Mouse (Mus musculus): ENCODE data around the gene Ttc34. TPM values are rescaled to one million over a fixed set of nuclear protein-coding genes. Genes with fewer than 3 reads are reported as not detected.

Gene Ttc34
- polyA plus RNA-seq, 1 experiment = not detected

DNA sequence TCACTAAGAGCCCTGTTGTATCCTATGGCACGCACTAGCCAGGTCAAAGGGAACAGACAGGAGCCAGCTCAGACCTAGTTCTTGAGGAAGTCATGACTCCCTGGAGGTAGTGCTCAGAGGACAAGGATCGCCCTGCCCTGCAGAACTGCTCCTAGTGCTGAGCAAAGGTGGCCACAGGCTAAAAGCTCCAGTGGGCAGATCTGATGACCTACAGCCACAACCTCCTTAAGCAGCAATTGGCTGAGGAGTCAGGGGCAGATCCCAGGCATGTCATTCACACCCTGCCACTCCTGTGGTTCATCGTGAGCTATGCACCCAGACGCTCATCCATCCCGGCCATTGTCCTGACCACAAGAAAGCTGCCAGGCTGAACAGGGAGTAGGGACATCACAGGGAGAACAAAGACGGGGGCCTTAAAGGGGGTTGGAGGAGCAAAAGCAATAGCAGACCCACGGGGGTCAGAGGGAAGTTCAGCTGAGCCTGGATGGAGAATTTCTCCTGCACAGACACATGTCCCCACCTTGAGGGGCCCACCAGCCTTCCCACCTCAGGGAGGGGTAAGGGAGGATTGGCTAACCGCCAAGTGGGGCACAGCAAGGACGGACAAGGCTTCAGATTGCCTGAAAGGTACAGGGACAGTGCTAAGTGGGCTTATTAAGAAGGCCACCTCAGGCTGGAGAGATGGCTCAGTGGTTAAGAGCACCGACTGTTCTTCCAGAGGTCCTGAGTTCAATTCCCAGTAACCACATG is 9.2 kb upstream of the Ttc34 start:
- Histone ChIP-seq H3K27ac (ENCODE audit: insufficient read depth, low read length) (no peak overlapping the region), H3K4me3 (ENCODE audit: insufficient read depth, low read length) (no peak overlapping the region), H3K4me1 (ENCODE audit: control insufficient read depth, insufficient read depth, low read length) (no peaks in the 10 kb centered on the region)
- TF ChIP-seq CTCF (IDR thresholded peaks at IDR 0.05; ENCODE audit: borderline replicate concordance, insufficient read depth, low read length) (no peak), POLR2A (IDR thresholded peaks at IDR 0.05; ENCODE audit: low read depth, low read length) (no peak)

- Histone ChIP-seq H3K4me3 (ENCODE audit: insufficient read depth, low read length) (no peak overlapping the region), H3K4me1 (ENCODE audit: control insufficient read depth, insufficient read depth, low read length) (no peaks in the 10 kb centered on the region), H3K27ac (ENCODE audit: insufficient read depth, low read length) (no peak overlapping the region)
- TF ChIP-seq POLR2A (IDR thresholded peaks at IDR 0.05; ENCODE audit: low read depth, low read length) = no peak
- TF ChIP-seq CTCF (IDR thresholded peaks at IDR 0.05; ENCODE audit: borderline replicate concordance, insufficient read depth, low read length) = no peak
Measured at GRCm38 (mm10) chr4:154831915-154832573, 5.2 kb upstream of the Ttc34 start.

DNA sequence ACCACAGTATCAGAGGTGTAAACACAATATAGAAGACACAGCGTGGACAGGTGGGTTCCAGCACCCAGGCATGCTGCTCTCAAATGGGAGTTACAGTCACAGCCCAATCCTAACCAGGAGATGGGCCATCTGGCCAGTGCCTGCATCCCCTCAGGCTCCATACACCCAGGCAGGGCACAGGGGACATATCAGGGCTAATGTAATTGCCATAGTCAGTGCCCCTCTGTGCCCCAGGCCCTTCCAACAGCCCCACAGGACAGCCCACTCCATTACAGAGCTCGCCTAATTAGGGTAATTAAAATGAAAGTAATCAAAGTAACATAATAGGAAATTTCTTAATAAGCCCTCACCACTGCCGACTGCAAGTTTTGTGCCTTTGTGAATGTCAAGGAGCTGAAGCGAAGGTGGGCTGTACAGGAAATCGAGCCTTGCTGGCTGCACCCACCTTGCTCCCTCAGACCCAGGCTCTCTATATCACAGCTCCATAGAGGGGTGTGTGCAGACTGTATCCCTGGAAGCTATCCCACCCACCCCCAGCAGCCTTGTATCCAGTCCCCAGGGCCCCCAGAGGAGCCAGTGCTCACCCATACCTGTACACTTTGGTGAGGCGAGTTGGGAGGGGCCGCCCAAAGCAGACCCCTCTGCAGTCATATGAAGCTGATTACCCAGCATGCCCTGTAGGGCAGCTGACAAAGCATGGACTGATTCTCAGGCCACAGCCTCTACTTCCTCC is 910 bp upstream of the Ttc34 start:
- Histone ChIP-seq H3K4me1 (ENCODE audit: control insufficient read depth, insufficient read depth, low read length) (no peaks in the 10 kb centered on the region), H3K4me3 (ENCODE audit: insufficient read depth, low read length) (no peak overlapping the region), H3K27ac (ENCODE audit: insufficient read depth, low read length) (no peak overlapping the region)
- TF ChIP-seq CTCF (IDR thresholded peaks at IDR 0.05; ENCODE audit: borderline replicate concordance, insufficient read depth, low read length) (no peak), POLR2A (IDR thresholded peaks at IDR 0.05; ENCODE audit: low read depth, low read length) (no peak)

- TF ChIP-seq POLR2A (IDR thresholded peaks at IDR 0.05; ENCODE audit: low read depth, low read length) (no peak), CTCF (IDR thresholded peaks at IDR 0.05; ENCODE audit: borderline replicate concordance, insufficient read depth, low read length) (no peak)
- no peak overlapping the region for H3K4me3 ChIP-seq (ENCODE audit: insufficient read depth, low read length)
- no peak overlapping the region for H3K27ac ChIP-seq (ENCODE audit: insufficient read depth, low read length)
- no peaks in the 10 kb centered on the region for H3K4me1 ChIP-seq (ENCODE audit: control insufficient read depth, insufficient read depth, low read length)
Measured at GRCm38 (mm10) chr4:154838741-154839140, 1.5 kb downstream of the Ttc34 start.

DNA sequence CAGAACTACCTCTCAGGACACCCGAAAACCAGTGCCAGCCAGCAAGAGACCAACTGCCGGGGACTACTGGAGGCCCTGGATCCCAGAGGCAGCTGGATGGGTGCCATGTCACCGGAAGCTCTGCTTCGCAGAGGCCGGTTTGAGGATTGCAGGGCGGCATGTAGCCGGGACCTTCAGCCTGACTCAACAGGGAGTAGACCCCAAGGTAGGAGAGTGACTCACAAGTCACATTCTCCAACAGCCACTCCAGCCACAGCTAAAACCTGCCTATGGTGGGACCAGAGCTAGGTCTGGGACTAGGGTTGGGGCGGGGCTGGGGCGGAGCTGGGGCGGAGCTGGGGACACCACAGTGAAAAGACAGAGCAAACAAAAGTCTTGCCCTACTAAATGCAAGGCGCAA is 2.1 kb downstream of the Ttc34 start:
- Histone ChIP-seq H3K4me3 (ENCODE audit: insufficient read depth, low read length) (no peak overlapping the region), H3K4me1 (ENCODE audit: control insufficient read depth, insufficient read depth, low read length) (no peaks in the 10 kb centered on the region), H3K27ac (ENCODE audit: insufficient read depth, low read length) (no peak overlapping the region)
- no peak for TF ChIP-seq CTCF (IDR thresholded peaks at IDR 0.05; ENCODE audit: borderline replicate concordance, insufficient read depth, low read length)
- no peak for TF ChIP-seq POLR2A (IDR thresholded peaks at IDR 0.05; ENCODE audit: low read depth, low read length)

DNA sequence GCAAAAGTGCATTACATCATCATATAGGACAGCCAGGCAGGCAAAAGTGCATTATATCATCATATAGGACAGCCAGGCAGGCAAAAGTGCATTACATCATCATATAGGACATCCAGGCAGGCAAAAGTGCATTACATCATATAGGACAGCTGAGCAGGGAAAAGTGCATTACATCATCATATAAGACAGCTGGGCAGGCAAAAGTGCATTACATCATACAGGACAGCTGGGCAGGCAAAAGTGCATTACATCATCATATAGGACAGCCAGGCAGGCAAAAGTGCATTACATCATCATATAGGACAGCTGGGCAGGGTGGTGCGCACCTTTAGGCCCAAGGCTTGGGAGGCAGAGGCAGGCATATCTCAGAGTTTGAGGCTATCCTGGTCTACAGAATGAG is 15.4 kb downstream of the Ttc34 start:
- no peaks in the 10 kb centered on the region for H3K4me1 ChIP-seq (ENCODE audit: control insufficient read depth, insufficient read depth, low read length)
- TF ChIP-seq CTCF (IDR thresholded peaks at IDR 0.05; ENCODE audit: borderline replicate concordance, insufficient read depth, low read length) = no peak
- no peak for TF ChIP-seq POLR2A (IDR thresholded peaks at IDR 0.05; ENCODE audit: low read depth, low read length)
- H3K4me3 ChIP-seq (ENCODE audit: insufficient read depth, low read length) = no peak overlapping the region
- H3K27ac ChIP-seq (ENCODE audit: insufficient read depth, low read length) = no peak overlapping the region

- H3K27ac ChIP-seq (ENCODE audit: insufficient read depth, low read length) = no peak overlapping the region
Measured at GRCm38 (mm10) chr4:154853881-154854280, 16.6 kb downstream of the Ttc34 start.

GRCm38 (mm10) chr4:154854676-154855345 is 17.6 kb downstream of the Ttc34 start:
- Histone ChIP-seq H3K4me3 (ENCODE audit: insufficient read depth, low read length) (no peak overlapping the region), H3K27ac (ENCODE audit: insufficient read depth, low read length) (no peak overlapping the region), H3K4me1 (ENCODE audit: control insufficient read depth, insufficient read depth, low read length) (no peaks in the 10 kb centered on the region)
- TF ChIP-seq POLR2A (IDR thresholded peaks at IDR 0.05; ENCODE audit: low read depth, low read length) = no peak
- TF ChIP-seq CTCF (IDR thresholded peaks at IDR 0.05; ENCODE audit: borderline replicate concordance, insufficient read depth, low read length) = no peak

More at GRCm38 (mm10) chr4:154853881-154854280, 16.6 kb downstream of the Ttc34 start:
- no peak for TF ChIP-seq CTCF (IDR thresholded peaks at IDR 0.05; ENCODE audit: borderline replicate concordance, insufficient read depth, low read length)
- TF ChIP-seq POLR2A (IDR thresholded peaks at IDR 0.05; ENCODE audit: low read depth, low read length) = no peak
- Histone ChIP-seq H3K4me3 (ENCODE audit: insufficient read depth, low read length) (no peak overlapping the region), H3K4me1 (ENCODE audit: control insufficient read depth, insufficient read depth, low read length) (no peaks in the 10 kb centered on the region)

GRCm38 (mm10) chr4:154855721-154856479 is 18.6 kb downstream of the Ttc34 start:
- TF ChIP-seq CTCF (IDR thresholded peaks at IDR 0.05; ENCODE audit: borderline replicate concordance, insufficient read depth, low read length) (peak; percentile 83), POLR2A (IDR thresholded peaks at IDR 0.05; ENCODE audit: low read depth, low read length) (no peak)
- Histone ChIP-seq H3K4me1 (ENCODE audit: control insufficient read depth, insufficient read depth, low read length) (no peaks in the 10 kb centered on the region), H3K27ac (ENCODE audit: insufficient read depth, low read length) (no peak overlapping the region), H3K4me3 (ENCODE audit: insufficient read depth, low read length) (peak overlapping the region; percentile 7)

Data from embryonic fibroblast, embryonic 13.5 days (primary cell).